Mouse (Mus musculus) C3H10T1/2 (cell line): ENCODE results near the gene Sertad2. TPM values are rescaled to one million over a fixed set of nuclear protein-coding genes. Genes with fewer than 3 reads are reported as not detected.

Experiments used
- polyA plus RNA-seq, 2 experiments: library from polyadenylated mRNA; unstranded; fragments of >200 nt; fragmentation: generic; extraction: Trizol; gene quantifications; one replicate each; pipeline ENCODE4 v1.2.1; 2012; ENCODE audit warnings: missing spikeins in 2 of 2

Gene Sertad2
- polyA plus RNA-seq = 10 to 100 TPM in 1 of 2 experiments, 1 to 10 TPM in 1; 1.9 to 19.5 TPM

DNA sequence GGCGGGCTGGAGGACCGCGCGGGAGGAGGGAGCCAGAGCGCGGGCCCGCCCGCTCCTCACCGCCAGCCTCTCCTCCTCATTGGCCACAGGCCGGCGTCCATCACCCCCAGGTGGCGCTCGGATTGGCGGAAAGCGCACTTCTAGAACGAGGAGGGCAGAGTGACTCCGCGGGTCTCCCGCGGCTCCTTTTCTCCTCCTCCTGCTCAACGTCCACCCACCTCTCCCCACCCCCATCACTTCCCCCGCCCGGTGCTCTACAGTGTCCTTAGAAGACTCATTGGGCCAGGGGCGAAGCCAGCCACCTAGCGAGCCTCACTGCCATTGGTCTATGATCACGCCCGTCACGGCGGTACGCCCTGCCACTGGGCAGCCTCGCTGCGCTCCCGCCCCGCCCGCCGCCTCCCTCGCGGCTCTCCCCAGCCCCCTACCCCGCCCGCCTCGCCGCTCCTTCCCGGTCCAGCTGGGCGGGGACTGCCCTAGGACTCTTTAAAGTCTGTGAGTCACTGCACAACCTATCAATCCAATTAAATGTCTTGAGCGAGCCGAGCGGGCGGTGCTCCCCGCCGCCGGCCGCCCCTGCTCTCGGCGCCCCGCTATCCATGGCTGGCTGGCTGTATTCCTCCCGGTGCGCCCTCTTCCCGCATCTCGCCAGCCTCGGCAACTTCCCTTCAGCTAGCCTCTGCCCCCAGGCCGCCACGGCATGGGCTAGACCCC lies at the start of gene Sertad2:
Gene Sertad2, plus strand, starts transcription at position 515 of the 714 bp plus-strand sequence.

Other genes with a start within 250 kb of the Sertad2 start
- 10 to 100 TPM in 1 of 2 experiments, 1 to 10 TPM in 1; 8.2 to 10.3 TPM for gene Slc1a4, start 210.5 kb upstream of the Sertad2 start, polyA plus RNA-seq
- gene Aftph, start 198.3 kb downstream of the Sertad2 start, polyA plus RNA-seq = 1 to 10 TPM in 1 of 2 experiments, under 1 TPM in 1; 0.57 to 6.1 TPM